Mouse (Mus musculus): ENCODE results near the gene Dclk2. TPM values are rescaled to one million over a fixed set of nuclear protein-coding genes. Genes with fewer than 3 reads are reported as not detected.

Gene Dclk2
- polyA plus RNA-seq, 1 experiment = 8.3 TPM

DNA sequence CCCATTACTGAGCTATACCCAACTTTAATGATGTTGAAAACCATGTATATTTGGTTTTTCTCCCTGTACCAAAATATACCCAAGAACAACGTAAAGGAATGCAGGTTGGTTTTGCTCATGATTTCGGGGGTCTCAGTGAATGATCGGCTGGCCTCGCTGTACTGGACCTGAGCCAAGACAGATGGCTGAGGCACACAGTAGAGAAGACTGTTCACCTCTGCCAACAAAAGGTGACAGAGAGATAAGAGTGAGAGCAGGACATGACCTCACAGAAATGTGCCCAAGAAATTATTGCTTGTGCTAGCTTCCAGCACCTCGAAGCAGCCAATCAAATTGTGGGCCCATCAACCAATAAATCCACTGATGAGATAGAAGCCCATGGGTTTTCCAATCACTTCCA is 22.3 kb downstream of the Dclk2 start:
- no peak for TF ChIP-seq POLR2A (IDR thresholded peaks at IDR 0.05; ENCODE audit: low read depth, low read length)
- TF ChIP-seq CTCF (IDR thresholded peaks at IDR 0.05; ENCODE audit: borderline replicate concordance, insufficient read depth, low read length) = no peak
- Histone ChIP-seq H3K4me1 (ENCODE audit: control insufficient read depth, insufficient read depth, low read length) (no peaks in the 10 kb centered on the region), H3K4me3 (ENCODE audit: insufficient read depth, low read length) (no peak overlapping the region), H3K27ac (ENCODE audit: insufficient read depth, low read length) (no peak overlapping the region)

DNA sequence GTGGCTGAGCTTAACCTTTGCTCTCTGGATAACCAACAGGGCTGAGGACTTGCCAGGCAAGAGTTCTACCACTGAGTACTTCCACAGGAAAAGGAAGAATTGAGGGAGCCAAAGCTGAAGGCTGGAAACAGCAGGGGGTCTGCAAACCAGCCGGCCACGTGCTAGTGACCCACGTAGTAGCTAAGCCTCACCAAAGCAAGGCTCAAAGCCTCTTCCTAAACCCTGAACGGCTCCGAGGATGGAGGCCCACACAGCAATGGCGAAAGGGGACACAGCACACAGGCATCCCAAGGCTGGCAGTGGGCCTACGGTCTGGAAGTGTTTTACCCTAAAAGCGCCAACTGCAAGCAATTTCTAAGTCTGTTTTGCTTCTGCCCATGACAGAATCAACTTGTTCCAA is 23.1 kb downstream of the Dclk2 start:
- no peak overlapping the region for H3K4me3 ChIP-seq (ENCODE audit: insufficient read depth, low read length)
- TF ChIP-seq POLR2A (IDR thresholded peaks at IDR 0.05; ENCODE audit: low read depth, low read length) = no peak
- TF ChIP-seq CTCF (IDR thresholded peaks at IDR 0.05; ENCODE audit: borderline replicate concordance, insufficient read depth, low read length) = no peak
- H3K4me1 ChIP-seq (ENCODE audit: control insufficient read depth, insufficient read depth, low read length) = no peaks in the 10 kb centered on the region
- no peak overlapping the region for H3K27ac ChIP-seq (ENCODE audit: insufficient read depth, low read length)

DNA sequence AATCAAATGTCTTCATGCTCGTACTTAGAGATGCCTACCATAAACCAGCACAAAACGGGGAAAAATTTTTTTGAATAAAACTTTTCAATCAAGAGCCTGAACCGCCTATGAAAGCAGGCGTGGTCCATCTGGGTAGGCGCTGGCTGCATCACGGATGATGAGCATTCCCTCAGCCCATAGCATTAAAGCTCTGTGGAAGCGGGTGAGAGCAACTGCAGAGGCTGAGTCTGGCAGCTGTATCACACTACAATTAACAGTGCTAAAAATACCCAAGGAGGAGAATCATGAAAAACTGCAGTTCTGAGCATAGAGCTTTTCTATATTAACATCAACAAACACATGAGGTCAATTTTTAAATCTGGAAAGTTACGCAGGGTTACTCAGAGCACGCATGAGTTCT is 23.6 kb downstream of the Dclk2 start:
- H3K27ac ChIP-seq (ENCODE audit: insufficient read depth, low read length) = no peak overlapping the region
- TF ChIP-seq CTCF (IDR thresholded peaks at IDR 0.05; ENCODE audit: borderline replicate concordance, insufficient read depth, low read length) (no peak), POLR2A (IDR thresholded peaks at IDR 0.05; ENCODE audit: low read depth, low read length) (no peak)
- H3K4me3 ChIP-seq (ENCODE audit: insufficient read depth, low read length) = no peak overlapping the region
- no peaks in the 10 kb centered on the region for H3K4me1 ChIP-seq (ENCODE audit: control insufficient read depth, insufficient read depth, low read length)

DNA sequence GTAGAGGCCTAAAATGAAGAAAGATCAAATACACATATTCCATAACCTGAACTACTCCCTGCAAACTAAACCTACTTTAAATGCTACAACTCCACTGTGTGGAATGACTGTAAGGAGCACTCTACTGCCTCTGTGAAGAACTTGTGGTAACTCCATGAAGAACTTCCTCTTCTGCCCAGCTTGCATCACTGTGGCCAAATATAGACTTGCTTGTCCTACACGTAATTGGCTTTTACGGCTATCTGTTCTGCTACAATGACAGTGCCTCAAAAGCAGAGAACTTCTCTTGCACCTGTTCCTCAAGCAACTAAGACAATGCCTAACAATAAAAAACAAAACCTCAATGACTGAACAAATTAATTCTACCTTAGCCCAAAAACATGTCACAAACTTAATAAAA is 26.2 kb downstream of the Dclk2 start:
- H3K27ac ChIP-seq (ENCODE audit: insufficient read depth, low read length) = no peak overlapping the region
- TF ChIP-seq POLR2A (IDR thresholded peaks at IDR 0.05; ENCODE audit: low read depth, low read length) (no peak), CTCF (IDR thresholded peaks at IDR 0.05; ENCODE audit: borderline replicate concordance, insufficient read depth, low read length) (no peak)
- no peak overlapping the region for H3K4me3 ChIP-seq (ENCODE audit: insufficient read depth, low read length)
- no peaks in the 10 kb centered on the region for H3K4me1 ChIP-seq (ENCODE audit: control insufficient read depth, insufficient read depth, low read length)

DNA sequence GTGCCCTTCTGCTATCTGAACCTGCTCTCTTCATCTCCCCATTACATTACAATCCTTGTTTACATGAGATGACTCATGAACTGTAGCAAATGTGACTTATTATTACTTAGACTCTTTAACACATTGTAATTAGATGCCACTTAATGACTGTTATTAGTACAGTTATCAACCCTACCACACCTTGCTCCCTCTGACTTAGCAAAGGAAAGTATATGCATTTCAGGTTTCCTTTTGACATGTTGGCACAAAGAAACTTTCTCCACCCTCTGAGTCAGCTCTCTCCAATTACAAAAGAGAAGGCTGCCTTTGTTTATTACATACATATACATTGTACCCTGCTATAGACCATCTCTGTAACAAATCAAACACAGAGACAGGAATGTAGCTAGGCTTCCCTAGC is 33.1 kb downstream of the Dclk2 start:
- Histone ChIP-seq H3K4me1 (ENCODE audit: control insufficient read depth, insufficient read depth, low read length) (no peaks in the 10 kb centered on the region), H3K27ac (ENCODE audit: insufficient read depth, low read length) (no peak overlapping the region), H3K4me3 (ENCODE audit: insufficient read depth, low read length) (no peak overlapping the region)
- TF ChIP-seq CTCF (IDR thresholded peaks at IDR 0.05; ENCODE audit: borderline replicate concordance, insufficient read depth, low read length) (no peak), POLR2A (IDR thresholded peaks at IDR 0.05; ENCODE audit: low read depth, low read length) (no peak)

DNA sequence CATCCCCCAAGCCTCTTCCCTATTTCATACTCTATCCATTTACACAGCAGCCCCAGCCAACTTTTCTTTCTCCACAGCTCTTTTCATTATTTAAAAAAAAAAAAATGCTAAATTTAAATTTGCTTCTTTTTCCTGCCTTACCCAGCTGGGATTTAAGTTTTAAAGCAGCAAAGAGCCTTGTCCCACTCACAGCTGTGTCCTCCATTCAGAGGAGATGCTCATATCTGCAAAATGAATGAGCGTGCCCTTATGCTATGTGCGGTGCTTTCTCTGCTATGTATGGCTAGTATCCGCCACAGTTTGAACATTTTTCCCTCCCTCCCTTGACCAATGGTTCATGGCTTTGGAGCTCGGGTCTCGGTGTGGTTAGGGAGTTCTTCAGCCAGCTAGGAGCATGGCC is 35.5 kb downstream of the Dclk2 start:
- Histone ChIP-seq H3K27ac (ENCODE audit: insufficient read depth, low read length) (no peak overlapping the region), H3K4me1 (ENCODE audit: control insufficient read depth, insufficient read depth, low read length) (no peaks in the 10 kb centered on the region), H3K4me3 (ENCODE audit: insufficient read depth, low read length) (no peak overlapping the region)
- TF ChIP-seq POLR2A (IDR thresholded peaks at IDR 0.05; ENCODE audit: low read depth, low read length) (no peak), CTCF (IDR thresholded peaks at IDR 0.05; ENCODE audit: borderline replicate concordance, insufficient read depth, low read length) (no peak)

DNA sequence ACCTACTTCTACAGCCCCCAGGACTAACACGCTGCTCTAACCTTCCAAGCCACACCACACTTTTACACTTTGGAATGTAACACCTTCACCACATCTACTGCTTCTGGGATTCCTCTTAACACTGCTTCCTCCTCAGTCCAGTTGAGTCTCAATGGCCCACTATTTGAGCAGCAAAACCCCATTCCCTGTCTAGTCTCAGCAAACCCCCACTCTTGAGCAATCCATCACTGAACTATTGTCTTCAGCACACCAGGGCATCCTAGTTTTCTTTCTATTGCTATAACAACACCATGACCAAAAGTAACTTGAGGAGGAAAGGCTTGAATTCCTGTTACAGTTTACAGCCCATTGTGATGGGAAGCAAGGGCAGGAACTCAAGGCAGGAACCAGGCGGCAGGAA is 36.2 kb downstream of the Dclk2 start:
- H3K27ac ChIP-seq (ENCODE audit: insufficient read depth, low read length) = no peak overlapping the region
- TF ChIP-seq POLR2A (IDR thresholded peaks at IDR 0.05; ENCODE audit: low read depth, low read length) = no peak
- no peak for TF ChIP-seq CTCF (IDR thresholded peaks at IDR 0.05; ENCODE audit: borderline replicate concordance, insufficient read depth, low read length)
- H3K4me1 ChIP-seq (ENCODE audit: control insufficient read depth, insufficient read depth, low read length) = no peaks in the 10 kb centered on the region
- H3K4me3 ChIP-seq (ENCODE audit: insufficient read depth, low read length) = no peak overlapping the region

DNA sequence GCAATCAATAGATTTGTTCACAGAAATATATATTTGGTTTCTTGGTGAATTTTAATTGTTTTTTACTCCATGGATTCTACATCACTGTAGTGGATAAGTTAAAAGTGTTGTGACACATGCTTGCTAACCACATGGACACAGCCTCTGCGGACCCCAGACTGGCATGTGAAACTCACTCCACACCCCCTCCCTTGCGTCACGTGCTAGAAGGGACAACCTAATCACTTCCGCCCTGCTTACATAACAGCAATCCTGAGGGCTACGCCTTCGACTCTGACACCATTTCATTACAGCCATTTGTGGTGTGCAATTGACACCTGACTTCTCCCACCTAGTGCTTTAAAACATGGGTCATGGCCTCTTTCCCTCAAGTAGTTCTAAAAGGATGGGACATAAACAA is 36.7 kb downstream of the Dclk2 start:
- Histone ChIP-seq H3K4me1 (ENCODE audit: control insufficient read depth, insufficient read depth, low read length) (no peaks in the 10 kb centered on the region), H3K27ac (ENCODE audit: insufficient read depth, low read length) (no peak overlapping the region)
- TF ChIP-seq POLR2A (IDR thresholded peaks at IDR 0.05; ENCODE audit: low read depth, low read length) (no peak), CTCF (IDR thresholded peaks at IDR 0.05; ENCODE audit: borderline replicate concordance, insufficient read depth, low read length) (no peak)

DNA sequence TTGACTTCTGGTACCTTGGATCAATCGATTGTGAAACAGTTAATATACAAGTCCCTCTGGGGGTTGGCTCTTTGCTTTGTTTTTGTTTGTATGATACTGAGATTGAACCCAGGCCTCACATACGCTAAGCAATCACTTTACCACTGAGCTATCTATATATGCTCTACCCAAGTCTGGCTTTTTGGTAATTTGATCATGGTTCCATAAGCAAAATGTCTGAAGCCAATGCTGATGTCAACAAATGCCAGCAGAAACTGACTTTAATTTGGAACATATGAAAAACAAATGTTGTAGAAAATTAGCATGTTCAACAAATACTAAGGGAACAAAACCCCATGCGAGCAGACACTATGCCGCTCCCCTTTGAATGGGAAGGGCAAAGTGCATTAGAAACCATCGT is 44.7 kb downstream of the Dclk2 start:
- TF ChIP-seq CTCF (IDR thresholded peaks at IDR 0.05; ENCODE audit: borderline replicate concordance, insufficient read depth, low read length) (no peak), POLR2A (IDR thresholded peaks at IDR 0.05; ENCODE audit: low read depth, low read length) (no peak)
- H3K4me3 ChIP-seq (ENCODE audit: insufficient read depth, low read length) = no peak overlapping the region
- H3K27ac ChIP-seq (ENCODE audit: insufficient read depth, low read length) = no peak overlapping the region
- no peaks in the 10 kb centered on the region for H3K4me1 ChIP-seq (ENCODE audit: control insufficient read depth, insufficient read depth, low read length)

More for the DNA sequence above, 36.7 kb downstream of the Dclk2 start:
- no peak overlapping the region for H3K4me3 ChIP-seq (ENCODE audit: insufficient read depth, low read length)

DNA sequence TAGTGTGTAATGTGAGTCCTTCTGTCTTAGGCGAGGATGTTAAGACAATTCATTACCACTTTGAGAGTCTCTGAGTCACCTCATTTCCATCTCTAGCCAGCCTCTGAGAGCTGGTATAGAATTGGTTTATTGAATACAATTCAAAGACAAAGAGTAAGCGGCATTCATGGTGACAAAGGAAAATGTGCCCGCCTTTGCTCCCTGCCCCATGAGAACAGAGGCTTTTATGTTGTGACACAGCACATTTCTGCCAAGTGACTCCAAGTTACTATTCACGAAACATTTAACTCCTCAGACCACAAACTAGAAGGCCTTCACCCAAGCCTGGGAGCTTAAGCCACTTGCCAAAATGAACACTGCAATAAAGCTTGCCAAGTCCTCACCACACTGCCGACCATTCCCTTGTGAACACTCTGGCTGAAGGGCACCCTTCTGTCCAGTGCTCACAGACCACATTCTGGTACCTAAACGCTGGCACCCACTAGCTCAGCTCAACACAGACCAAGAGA is 47.5 kb downstream of the Dclk2 start:
- TF ChIP-seq CTCF (IDR thresholded peaks at IDR 0.05; ENCODE audit: borderline replicate concordance, insufficient read depth, low read length) = no peak
- TF ChIP-seq POLR2A (IDR thresholded peaks at IDR 0.05; ENCODE audit: low read depth, low read length) = no peak
- no peaks in the 10 kb centered on the region for H3K4me1 ChIP-seq (ENCODE audit: control insufficient read depth, insufficient read depth, low read length)
- H3K4me3 ChIP-seq (ENCODE audit: insufficient read depth, low read length) = no peak overlapping the region
- peak overlapping the region; percentile 41; the same call in 1 of the 2 replicates for H3K27ac ChIP-seq (ENCODE audit: insufficient read depth, low read length)

DNA sequence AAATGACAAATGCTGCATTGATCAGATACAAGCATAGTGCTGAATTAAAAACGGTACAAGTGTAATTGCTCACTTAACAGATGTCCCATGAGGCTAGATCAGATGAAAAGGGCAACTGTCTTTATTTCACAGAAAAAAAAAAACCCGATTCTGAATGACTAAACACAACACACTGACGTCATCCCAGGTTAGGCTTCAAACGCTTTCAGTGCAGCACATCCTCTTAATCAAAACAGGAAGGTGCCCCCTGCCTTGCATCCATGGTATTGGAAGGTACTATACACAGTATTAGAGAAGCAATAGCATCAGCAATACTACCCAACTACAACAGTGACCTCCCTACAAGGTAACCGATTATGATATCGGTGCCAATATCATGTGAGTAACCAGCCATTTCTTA is 49.7 kb downstream of the Dclk2 start:
- Histone ChIP-seq H3K4me3 (ENCODE audit: insufficient read depth, low read length) (no peak overlapping the region), H3K4me1 (ENCODE audit: control insufficient read depth, insufficient read depth, low read length) (no peaks in the 10 kb centered on the region), H3K27ac (ENCODE audit: insufficient read depth, low read length) (no peak overlapping the region)
- no peak for TF ChIP-seq POLR2A (IDR thresholded peaks at IDR 0.05; ENCODE audit: low read depth, low read length)
- TF ChIP-seq CTCF (IDR thresholded peaks at IDR 0.05; ENCODE audit: borderline replicate concordance, insufficient read depth, low read length) = no peak
